Mouse (Mus musculus) intestine, embryonic 16.5 days (tissue): ENCODE data around the gene Dnajc16. TPM values are rescaled to one million over a fixed set of nuclear protein-coding genes. Genes with fewer than 3 reads are reported as not detected.

ENCODE experiments used
- ATAC-seq: fragments of 200-750 bp; cut with Nextera tagmentation; 2 replicates; pipeline ENCODE4 v1.8.0; 2017; ENCODE audit warnings: moderate TSS enrichment, moderate library complexity
- H3K27ac ChIP-seq: fragments of 300-500 bp; sonication (generic); 2 replicates; pipeline ENCODE4 v1.5.1; 2014; ENCODE audit warnings: mild to moderate bottlenecking, low read length
- H3K27me3 ChIP-seq: fragments of 300-500 bp; sonication (generic); replicated peaks from 2 replicates; pipeline ENCODE4 v1.6.1; 2014; ENCODE audit warnings: low read length, control low read depth, mixed read lengths; ENCODE audit not compliant: control insufficient read depth, insufficient read depth
- H3K36me3 ChIP-seq: fragments of 300-500 bp; sonication (generic); 2 replicates; pipeline ENCODE4 v1.6.1; 2014; ENCODE audit warnings: low read length, control low read depth; ENCODE audit not compliant: control insufficient read depth, insufficient read depth
- H3K4me1 ChIP-seq: fragments of 300-500 bp; sonication (generic); 2 replicates; pipeline ENCODE4 v1.6.1; 2014; ENCODE audit warnings: low read length, control low read depth, mixed read lengths; ENCODE audit not compliant: control insufficient read depth, insufficient read depth
- H3K4me2 ChIP-seq: fragments of 300-500 bp; sonication (generic); 2 replicates; pipeline ENCODE4 v1.6.1; 2014; ENCODE audit warnings: low read depth, low read length, control low read depth
- H3K4me3 ChIP-seq: fragments of 300-500 bp; sonication (generic); 2 replicates; pipeline ENCODE4 v1.5.1; 2014; ENCODE audit warnings: mild to moderate bottlenecking, low read length
- H3K9ac ChIP-seq: fragments of 300-500 bp; sonication (generic); 2 replicates; pipeline ENCODE4 v1.6.1; 2014; ENCODE audit warnings: low read depth, low read length
- H3K9me3 ChIP-seq: fragments of 300-500 bp; sonication (generic); 2 replicates; pipeline ENCODE4 v1.6.1; 2016; ENCODE audit warnings: low read length, control low read depth; ENCODE audit not compliant: control insufficient read depth
- WGBS: fragments of 180-500 bp; shearing (Covaris S2); extraction: QIAGEN DNeasy Blood & Tissue Kit; methylation state at CpG from one replicate; pipeline ENCODE4 v1.1.7; 2014; 5-methylcytosine and 5-hydroxymethylcytosine counted together
- polyA plus RNA-seq: library from polyadenylated mRNA; unstranded; fragments of >200 nt; fragmentation: Nextera tagmentation; extraction: Ambion mirVana; gene quantifications from 2 replicates; pipeline ENCODE4 v1.2.1, GENCODE M21; 2015

The Dnajc16 gene
- polyA plus RNA-seq, 1 experiment from 2014 or later: 4.3 TPM

- Histone ChIP-seq H3K4me2 (no peak overlapping the region), H3K4me1 (peaks cover 23% of the 10 kb centered on the region), H3K27me3 (no peaks in the 10 kb centered on the region)
Observed at GRCm38 (mm10) chr4:141717633-141718032, 73.1 kb downstream of the Dnajc16 start.

GRCm38 (mm10) chr4:141715027-141715426 is 75.7 kb downstream of the Dnajc16 start:
- H3K27me3 ChIP-seq: no peaks in the 10 kb centered on the region
- H3K36me3 ChIP-seq: no peaks in the 10 kb centered on the region
- 0 out of 2 replicates have a peak overlapping the region, but pooled peaks have one; percentile 9 for H3K9ac ChIP-seq
- ATAC-seq: peak; percentile 66
- 67% methylated on average over 2 of the region's 2 CpGs for WGBS
- no peak overlapping the region for H3K4me2 ChIP-seq
- H3K4me3 ChIP-seq: no peak overlapping the region
- H3K27ac ChIP-seq: no peak overlapping the region
- peaks cover 15% of the 10 kb centered on the region for H3K4me1 ChIP-seq
- H3K9me3 ChIP-seq: no peaks in the 10 kb centered on the region

More at GRCm38 (mm10) chr4:141717633-141718032, 73.1 kb downstream of the Dnajc16 start:
- WGBS: 85% methylated on average over 4 of the region's 4 CpGs
- H3K9me3 ChIP-seq: no peaks in the 10 kb centered on the region
- no peak overlapping the region for H3K9ac ChIP-seq
- ATAC-seq: no peak
- no peak overlapping the region for H3K4me3 ChIP-seq
- H3K36me3 ChIP-seq: no peaks in the 10 kb centered on the region
- no peak overlapping the region for H3K27ac ChIP-seq

- Histone ChIP-seq H3K9me3 (no peaks in the 10 kb centered on the region), H3K36me3 (no peaks in the 10 kb centered on the region), H3K4me3 (no peak overlapping the region), H3K4me1 (peaks cover 11% of the 10 kb centered on the region), H3K9ac (no peak overlapping the region), H3K27me3 (no peaks in the 10 kb centered on the region), H3K27ac (no peak overlapping the region), H3K4me2 (no peak overlapping the region)
- no peak for ATAC-seq
- 56% methylated on average over 5 of the region's 5 CpGs for WGBS
Observed at GRCm38 (mm10) chr4:141713598-141714142, 77.1 kb downstream of the Dnajc16 start.

GRCm38 (mm10) chr4:141711250-141711649 is 79.5 kb downstream of the Dnajc16 start:
- no peak overlapping the region for H3K27ac ChIP-seq
- H3K4me2 ChIP-seq: no peak overlapping the region
- no peak overlapping the region for H3K9ac ChIP-seq
- 95% methylated on average over 1 of the region's 1 CpGs for WGBS
- no peaks in the 10 kb centered on the region for H3K27me3 ChIP-seq
- no peak overlapping the region for H3K4me3 ChIP-seq
- H3K4me1 ChIP-seq: peaks cover 11% of the 10 kb centered on the region
- H3K9me3 ChIP-seq: no peaks in the 10 kb centered on the region
- ATAC-seq: no peak
- peaks cover 16% of the 10 kb centered on the region for H3K36me3 ChIP-seq

Other genes with a start within 250 kb of the Dnajc16 start
- gene Fblim1, start 184.8 kb downstream of the Dnajc16 start, polyA plus RNA-seq: 63.8 and 66.2 TPM in 2 replicates
- gene Tmem82, start 172.3 kb downstream of the Dnajc16 start, polyA plus RNA-seq: 31.7 and 36.4 TPM in 2 replicates
- 7.4 and 10.5 TPM in 2 replicates for gene Slc25a34, start 167.1 kb downstream of the Dnajc16 start, polyA plus RNA-seq
- 5.5 and 5.9 TPM in 2 replicates for gene Plekhm2, start 126.0 kb downstream of the Dnajc16 start, polyA plus RNA-seq
- not detected in 2 replicates for gene Rsc1a1, start 105.3 kb downstream of the Dnajc16 start, polyA plus RNA-seq
- gene Ddi2, start 67.5 kb downstream of the Dnajc16 start, polyA plus RNA-seq: 16.5 and 17.2 TPM in 2 replicates
- 65.6 and 72.2 TPM in 2 replicates for gene Agmat, start 44.3 kb downstream of the Dnajc16 start, polyA plus RNA-seq
- 21.3 and 24.1 TPM in 2 replicates for gene Casp9, start 2.7 kb upstream of the Dnajc16 start, polyA plus RNA-seq
- 455 and 890 TPM in 2 replicates for gene Cela2a, start 35.2 kb upstream of the Dnajc16 start, polyA plus RNA-seq
- 0.29 and 0.87 TPM in 2 replicates for gene Ctrc, start 55.4 kb upstream of the Dnajc16 start, polyA plus RNA-seq
- gene Efhd2, start 84.0 kb upstream of the Dnajc16 start, polyA plus RNA-seq: 140 and 163 TPM in 2 replicates
- gene Fhad1, start 224.2 kb upstream of the Dnajc16 start, polyA plus RNA-seq: 1.4 and 2.3 TPM in 2 replicates